Mouse (Mus musculus) limb, embryonic 15.5 days (tissue): ENCODE data around the gene Mtfr1l. TPM values are rescaled to one million over a fixed set of nuclear protein-coding genes. Genes with fewer than 3 reads are reported as not detected.

Experiments used
- ATAC-seq: fragments of 200-750 bp; cut with Nextera tagmentation; 2 replicates; pipeline ENCODE4 v1.8.0; 2017; ENCODE audit warnings: low read depth, moderate TSS enrichment; ENCODE audit not compliant: insufficient number of reproducible peaks, low FRiP score, low TSS enrichment
- H3K27ac ChIP-seq: fragments of 300-500 bp; sonication (generic); 2 replicates; pipeline ENCODE4 v1.5.1; 2015; ENCODE audit warnings: moderate library complexity, mild to moderate bottlenecking, inconsistent platforms
- H3K27me3 ChIP-seq: fragments of 300-500 bp; sonication (generic); 2 replicates; pipeline ENCODE4 v1.6.1; 2015; ENCODE audit warnings: inconsistent platforms
- H3K36me3 ChIP-seq: fragments of 300-500 bp; sonication (generic); 2 replicates; pipeline ENCODE4 v1.6.1; 2015; ENCODE audit warnings: inconsistent platforms
- H3K4me1 ChIP-seq: fragments of 300-500 bp; sonication (generic); 2 replicates; pipeline ENCODE4 v1.6.1; 2015; ENCODE audit warnings: inconsistent platforms
- H3K4me2 ChIP-seq: fragments of 300-500 bp; sonication (generic); 2 replicates; pipeline ENCODE4 v1.6.1; 2015; ENCODE audit warnings: mild to moderate bottlenecking, inconsistent platforms
- H3K4me3 ChIP-seq: fragments of 300-500 bp; sonication (generic); 2 replicates; pipeline ENCODE4 v1.5.1; 2015; ENCODE audit warnings: mild to moderate bottlenecking, inconsistent platforms
- H3K9ac ChIP-seq: fragments of 300-500 bp; sonication (generic); 2 replicates; pipeline ENCODE4 v1.6.1; 2015; ENCODE audit warnings: inconsistent platforms
- H3K9me3 ChIP-seq: fragments of 300-500 bp; sonication (generic); 2 replicates; pipeline ENCODE4 v1.6.1; 2016; ENCODE audit warnings: inconsistent platforms
- WGBS: fragments of 180-500 bp; shearing (Covaris S2); methylation state at CpG from one replicate; pipeline ENCODE4 v1.1.7; 2015; 5-methylcytosine and 5-hydroxymethylcytosine counted together
- polyA plus RNA-seq: library from polyadenylated mRNA; unstranded; fragments of >200 nt; fragmentation: Nextera tagmentation; extraction: Ambion mirVana; gene quantifications from 2 replicates; pipeline ENCODE4 v1.2.1, GENCODE M21; 2015

Gene Mtfr1l
- polyA plus RNA-seq, 1 experiment from 2014 or later, result 105 TPM

GRCm38 (mm10) chr4:134570704-134571451, 35.7 kb upstream of the Mtfr1l start:
- WGBS, result 77% methylated on average over 14 of the region's 14 CpGs
- Histone ChIP-seq H3K4me2 (no peak overlapping the region), H3K4me3 (no peak overlapping the region), H3K27me3 (0 out of 2 replicates have a peak, but pooled peaks cover 5% of the 10 kb centered on the region), H3K9me3 (no peaks in the 10 kb centered on the region), H3K36me3 (peaks cover 1% of the 10 kb centered on the region; the same call in 1 of the 2 replicates), H3K27ac (no peak overlapping the region), H3K4me1 (peaks cover 5% of the 10 kb centered on the region; the same call in 1 of the 2 replicates), H3K9ac (no peak overlapping the region)
- ATAC-seq, result no peak

- ATAC-seq, result no peak
- no peak overlapping the region for H3K27ac ChIP-seq
- H3K9me3 ChIP-seq, result no peaks in the 10 kb centered on the region
- H3K36me3 ChIP-seq, result peaks cover 11% of the 10 kb centered on the region
- H3K9ac ChIP-seq, result no peak overlapping the region
- H3K4me3 ChIP-seq, result no peak overlapping the region
- H3K4me1 ChIP-seq, result peaks cover 5% of the 10 kb centered on the region; the same call in 1 of the 2 replicates
- H3K4me2 ChIP-seq, result no peak overlapping the region
- 0 out of 2 replicates have a peak, but pooled peaks cover 5% of the 10 kb centered on the region for H3K27me3 ChIP-seq
- 76% methylated on average over 8 of the region's 8 CpGs for WGBS
These were observed 34.6 kb upstream of the Mtfr1l start for GRCm38 (mm10) chr4:134569831-134570230.

DNA sequence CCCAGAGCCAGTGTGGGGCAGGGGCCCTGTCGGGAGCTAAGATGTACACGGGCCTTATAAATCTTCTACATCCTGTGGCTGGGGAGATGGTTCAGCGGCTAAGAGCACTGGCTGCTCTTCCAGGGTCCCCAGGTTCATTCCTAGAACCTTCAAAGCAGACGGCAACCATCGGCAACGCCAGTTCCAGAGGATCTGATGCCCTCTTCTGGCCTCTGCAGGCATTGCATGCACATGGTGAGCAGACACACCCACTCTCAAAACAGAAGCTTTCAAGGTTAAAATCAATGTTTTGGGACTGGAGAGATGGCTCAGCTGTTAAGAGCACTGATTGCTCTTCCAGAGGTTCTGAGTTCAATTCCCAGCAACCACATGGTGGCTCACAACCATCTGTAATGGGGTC, 34.0 kb upstream of the Mtfr1l start:
- no peak for ATAC-seq
- Histone ChIP-seq H3K27me3 (0 out of 2 replicates have a peak, but pooled peaks cover 5% of the 10 kb centered on the region), H3K4me2 (no peak overlapping the region), H3K27ac (no peak overlapping the region), H3K9ac (no peak overlapping the region), H3K36me3 (peaks cover 12% of the 10 kb centered on the region), H3K9me3 (no peaks in the 10 kb centered on the region), H3K4me3 (no peak overlapping the region), H3K4me1 (peaks cover 5% of the 10 kb centered on the region; the same call in 1 of the 2 replicates)
- WGBS, result 77% methylated on average over 6 of the region's 6 CpGs

DNA sequence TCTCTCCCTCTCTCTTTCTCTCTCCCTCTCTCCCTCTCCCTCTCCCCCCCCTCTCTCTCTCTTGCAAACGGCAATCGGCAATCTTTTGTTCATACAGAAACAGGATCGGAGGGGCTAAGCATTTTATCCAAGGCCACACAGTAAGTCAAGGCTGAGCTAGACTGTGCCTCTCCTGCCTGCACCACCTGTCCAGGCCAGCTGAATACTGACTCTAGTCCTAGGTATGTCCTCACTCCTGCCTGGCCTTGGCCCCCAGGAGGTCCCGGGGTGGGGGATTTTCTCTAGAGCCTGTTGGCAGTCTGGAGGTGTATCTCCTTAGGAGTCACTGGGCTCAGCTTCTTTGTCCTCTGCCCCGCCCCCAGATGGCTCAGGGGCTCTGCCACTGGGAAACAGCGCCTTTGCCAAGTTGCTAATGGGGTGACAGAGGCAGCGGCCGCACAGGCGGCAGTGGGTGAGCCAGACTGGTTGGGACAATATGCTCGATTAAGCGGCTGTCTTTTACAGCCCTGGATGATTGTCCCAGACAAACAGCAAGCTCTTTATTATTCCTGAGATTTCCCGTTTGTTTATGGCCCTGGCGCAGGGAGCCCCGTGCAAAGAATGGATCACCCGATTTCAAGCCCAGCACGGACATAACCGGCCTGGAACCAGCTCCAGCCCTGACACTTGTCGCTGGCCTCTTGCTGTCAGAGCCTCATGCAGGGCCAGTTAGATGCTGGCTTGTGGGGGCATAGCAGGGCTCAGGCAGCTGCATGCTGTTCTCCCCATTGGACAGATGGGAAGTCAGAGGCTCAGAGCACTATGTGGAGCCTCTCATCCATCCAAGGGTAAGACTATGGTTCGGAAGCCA, 32.4 kb upstream of the Mtfr1l start:
- 39% methylated on average over 19 of the region's 19 CpGs for WGBS

DNA sequence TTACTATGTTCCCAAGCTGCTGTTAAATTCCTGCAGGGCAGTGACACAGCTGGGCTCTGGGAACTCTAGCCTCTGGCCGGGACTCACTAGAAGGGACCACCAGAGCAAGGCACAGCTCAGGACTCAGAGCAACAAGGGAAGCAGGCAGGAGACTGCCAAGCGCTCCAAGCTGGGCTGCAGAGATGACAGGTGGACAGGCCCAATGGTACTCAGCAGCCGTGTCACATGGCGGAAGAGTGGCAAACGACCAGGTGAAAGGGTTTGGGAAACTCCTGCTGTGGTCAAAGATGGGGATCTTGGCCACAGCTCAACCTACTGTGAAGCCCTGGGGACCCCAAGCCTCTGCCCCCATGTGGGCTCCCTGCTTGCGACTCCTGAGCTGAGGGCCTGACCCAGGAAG, 28.9 kb upstream of the Mtfr1l start:
- Histone ChIP-seq H3K9me3 (no peaks in the 10 kb centered on the region), H3K9ac (no peak overlapping the region), H3K27me3 (0 out of 2 replicates have a peak, but pooled peaks cover 5% of the 10 kb centered on the region), H3K4me1 (peaks cover 5% of the 10 kb centered on the region; the same call in 1 of the 2 replicates), H3K4me2 (no peak overlapping the region), H3K27ac (no peak overlapping the region), H3K36me3 (peaks cover 15% of the 10 kb centered on the region), H3K4me3 (no peak overlapping the region)
- 71% methylated on average over 6 of the region's 6 CpGs for WGBS
- no peak for ATAC-seq

More for the DNA sequence above, 32.4 kb upstream of the Mtfr1l start:
- peaks cover 15% of the 10 kb centered on the region for H3K36me3 ChIP-seq
- H3K27me3 ChIP-seq, result 0 out of 2 replicates have a peak, but pooled peaks cover 5% of the 10 kb centered on the region
- H3K27ac ChIP-seq, result no peak overlapping the region
- no peak overlapping the region for H3K9ac ChIP-seq
- peaks cover 5% of the 10 kb centered on the region; the same call in 1 of the 2 replicates for H3K4me1 ChIP-seq
- no peak overlapping the region for H3K4me2 ChIP-seq
- no peak for ATAC-seq
- no peaks in the 10 kb centered on the region for H3K9me3 ChIP-seq
- H3K4me3 ChIP-seq, result no peak overlapping the region

DNA sequence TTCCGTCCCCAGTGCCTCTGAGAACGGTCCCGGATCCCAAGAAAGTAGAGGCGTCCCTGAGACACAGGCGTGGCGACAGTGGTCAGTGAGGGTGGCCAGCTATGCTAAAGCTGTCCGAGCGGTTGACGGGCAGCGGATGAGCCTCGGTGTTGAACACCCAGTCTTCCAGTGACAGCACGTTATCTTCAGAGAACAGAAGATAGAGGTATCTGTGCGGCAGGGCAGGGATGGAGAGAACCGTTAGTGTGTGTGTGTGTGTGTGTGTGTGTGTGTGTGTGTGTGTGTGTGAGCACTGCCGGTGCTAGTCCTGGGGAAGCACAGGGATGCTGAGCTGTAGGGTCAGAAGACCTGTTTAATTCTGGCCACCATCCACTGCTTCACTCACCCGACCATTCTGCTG, 28.4 kb upstream of the Mtfr1l start:
- Histone ChIP-seq H3K9me3 (no peaks in the 10 kb centered on the region), H3K4me3 (no peak overlapping the region), H3K27ac (no peak overlapping the region), H3K4me2 (no peak overlapping the region), H3K9ac (no peak overlapping the region), H3K36me3 (peaks cover 15% of the 10 kb centered on the region), H3K27me3 (0 out of 2 replicates have a peak, but pooled peaks cover 4% of the 10 kb centered on the region), H3K4me1 (peaks cover 7% of the 10 kb centered on the region)
- 91% methylated on average over 16 of the region's 16 CpGs for WGBS
- no peak for ATAC-seq

GRCm38 (mm10) chr4:134562014-134562413, 26.8 kb upstream of the Mtfr1l start:
- Histone ChIP-seq H3K4me2 (no peak overlapping the region), H3K36me3 (peaks cover 15% of the 10 kb centered on the region), H3K9ac (no peak overlapping the region), H3K27me3 (no peaks in the 10 kb centered on the region), H3K4me1 (peaks cover 14% of the 10 kb centered on the region), H3K4me3 (no peak overlapping the region), H3K27ac (no peak overlapping the region), H3K9me3 (no peaks in the 10 kb centered on the region)
- 82% methylated on average over 2 of the region's 2 CpGs for WGBS
- ATAC-seq, result no peak

DNA sequence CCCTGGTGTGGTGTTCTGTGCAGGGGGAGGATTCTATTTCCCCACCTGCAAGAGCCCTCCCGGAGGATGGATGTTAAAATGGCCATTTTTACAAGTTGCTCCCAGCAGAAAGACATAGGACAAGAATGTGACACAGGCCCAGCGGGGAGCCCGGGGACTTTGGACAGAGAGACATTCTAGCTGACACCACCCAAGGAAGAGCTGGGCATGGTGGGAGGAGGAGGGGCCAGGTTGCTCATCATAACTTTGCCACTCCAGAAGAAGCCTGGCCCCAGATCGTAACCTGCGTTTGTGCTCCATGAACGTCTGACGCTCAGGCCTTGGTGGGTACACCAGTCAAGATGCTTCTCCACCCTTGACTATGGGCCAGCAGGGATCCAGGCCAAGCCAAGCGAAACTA, 25.5 kb upstream of the Mtfr1l start:
- Histone ChIP-seq H3K27ac (no peak overlapping the region), H3K4me3 (no peak overlapping the region), H3K9me3 (no peaks in the 10 kb centered on the region), H3K9ac (no peak overlapping the region), H3K36me3 (peaks cover 12% of the 10 kb centered on the region), H3K4me2 (no peak overlapping the region), H3K27me3 (no peaks in the 10 kb centered on the region), H3K4me1 (peaks cover 14% of the 10 kb centered on the region)
- WGBS, result 79% methylated on average over 8 of the region's 8 CpGs
- no peak for ATAC-seq

DNA sequence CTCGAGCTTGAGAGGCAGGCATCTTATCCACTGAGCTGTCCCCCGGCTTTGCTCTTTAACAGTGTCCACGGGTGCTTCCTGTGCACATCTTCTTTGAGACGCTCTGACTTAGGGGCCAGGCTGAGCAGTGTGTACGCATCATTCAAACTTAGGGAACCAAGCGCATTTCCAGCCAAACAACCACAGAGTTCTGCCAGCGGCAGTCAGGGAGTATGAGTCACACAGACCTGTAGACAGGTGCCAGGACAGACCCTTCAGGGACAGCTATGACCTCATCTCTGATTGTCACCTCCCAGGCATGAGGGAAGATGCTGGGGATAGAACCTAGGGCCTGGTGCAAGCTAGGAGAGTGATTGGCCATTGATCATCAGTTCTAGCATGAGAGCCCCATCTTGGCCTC, 24.0 kb upstream of the Mtfr1l start:
- Histone ChIP-seq H3K27me3 (no peaks in the 10 kb centered on the region), H3K27ac (no peak overlapping the region), H3K9ac (no peak overlapping the region), H3K9me3 (no peaks in the 10 kb centered on the region), H3K4me1 (peaks cover 14% of the 10 kb centered on the region), H3K4me2 (no peak overlapping the region), H3K4me3 (no peak overlapping the region), H3K36me3 (0 out of 2 replicates have a peak, but pooled peaks cover 3% of the 10 kb centered on the region)
- WGBS, result 72% methylated on average over 7 of the region's 7 CpGs
- ATAC-seq, result no peak

DNA sequence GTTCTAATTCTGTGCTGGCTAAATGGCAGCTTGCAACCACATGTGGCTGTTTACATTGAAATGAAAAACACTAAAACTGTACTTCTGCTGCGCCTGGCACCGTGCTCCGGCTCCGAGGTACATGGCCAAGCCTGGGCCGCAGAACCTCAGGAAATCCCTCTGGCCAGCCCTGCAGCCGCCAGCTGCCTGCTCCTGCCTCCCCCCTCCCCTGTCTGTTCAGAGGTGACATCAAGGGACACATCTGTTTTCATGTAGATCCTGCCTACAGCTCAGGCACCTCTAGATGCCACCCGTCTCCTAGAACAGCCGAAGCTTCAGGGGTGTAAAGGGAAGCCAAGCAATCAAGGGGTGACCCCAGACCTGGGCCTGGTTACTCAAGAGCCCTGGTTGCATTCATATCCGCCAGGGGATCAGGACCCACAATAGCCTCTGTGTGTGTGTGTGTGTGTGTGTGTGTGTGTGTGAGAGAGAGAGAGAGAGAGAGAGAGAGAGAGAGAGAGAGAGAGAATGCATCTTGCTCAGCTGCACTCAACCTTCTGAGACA, 23.5 kb upstream of the Mtfr1l start:
- no peak overlapping the region for H3K4me2 ChIP-seq
- no peak overlapping the region for H3K9ac ChIP-seq
- peaks cover 14% of the 10 kb centered on the region for H3K4me1 ChIP-seq
- no peak for ATAC-seq
- no peaks in the 10 kb centered on the region for H3K27me3 ChIP-seq
- no peaks in the 10 kb centered on the region for H3K9me3 ChIP-seq
- 0 out of 2 replicates have a peak, but pooled peaks cover 3% of the 10 kb centered on the region for H3K36me3 ChIP-seq
- no peak overlapping the region for H3K4me3 ChIP-seq
- WGBS, result 28% methylated on average over 9 of the region's 9 CpGs
- H3K27ac ChIP-seq, result peak overlapping the region; percentile 61

DNA sequence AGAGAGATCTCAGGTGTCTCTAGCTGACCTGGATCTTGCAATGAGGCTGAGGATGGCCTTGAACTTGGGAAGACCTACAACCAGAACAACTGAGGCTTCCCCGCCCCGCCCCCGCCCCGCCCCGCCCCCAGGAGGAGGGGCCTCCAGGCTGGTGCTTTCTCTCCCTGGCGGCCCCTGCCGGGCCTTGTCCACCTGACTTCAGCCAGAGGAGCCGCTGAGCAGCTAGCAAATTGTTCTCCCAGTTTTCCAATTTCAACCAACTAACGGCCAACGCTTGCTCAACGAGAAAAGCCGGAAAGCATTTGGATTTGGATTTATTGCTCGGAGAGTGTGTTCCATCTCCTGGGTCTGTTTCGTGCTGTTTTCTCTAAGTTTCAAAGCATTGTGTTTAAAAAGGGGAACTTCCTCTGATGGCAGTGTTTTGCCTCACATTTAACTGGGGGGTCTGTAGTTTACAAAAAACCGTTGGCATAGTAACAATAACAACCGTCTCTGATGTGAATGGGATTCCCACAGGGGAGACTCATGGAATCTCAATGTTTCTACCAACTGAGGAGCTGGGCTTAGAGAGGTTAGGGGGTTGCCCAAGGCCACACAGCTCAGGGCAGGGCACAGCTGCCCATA, 22.6 kb upstream of the Mtfr1l start:
- Histone ChIP-seq H3K36me3 (no peaks in the 10 kb centered on the region), H3K27me3 (no peaks in the 10 kb centered on the region), H3K27ac (peak overlapping the region; percentile 61), H3K9ac (no peak overlapping the region), H3K4me2 (no peak overlapping the region), H3K9me3 (no peaks in the 10 kb centered on the region), H3K4me3 (no peak overlapping the region), H3K4me1 (peaks cover 14% of the 10 kb centered on the region)
- 10% methylated on average over 16 of the region's 16 CpGs for WGBS
- ATAC-seq, result no peak
